Mouse (Mus musculus) MEL (cell line): ENCODE results near the gene Hist1h4n.
"Not testable (repeated sequence)": the region's sequence is repeated elsewhere in the genome, so short reads cannot be mapped to it uniquely, and the experiment has no call there.

Experiments used
- CTCF ChIP-seq, 3 experiments: IDR thresholded peaks in 2 of 3; conservative IDR thresholded peaks in 1 of 3; 2 replicates each; pipeline ENCODE4 v1.5.1; 2011 to 2012; ENCODE audit warnings: low read length in 3 of 3, low read depth in 2 of 3, mild to moderate bottlenecking in 2 of 3, improper control_type of control experiment in 1 of 3, inconsistent platforms in 1 of 3, mixed read lengths in 1 of 3, moderate library complexity in 1 of 3; ENCODE audit not compliant: control insufficient read depth in 1 of 3, insufficient read depth in 1 of 3, poor library complexity in 1 of 3, severe bottlenecking in 1 of 3
- E2F4 ChIP-seq: IDR thresholded peaks from 2 replicates; pipeline ENCODE4 v1.6.1; 2011; ENCODE audit warnings: low read depth, low read length, improper control_type of control experiment, borderline replicate concordance
- ZC3H11A ChIP-seq: IDR thresholded peaks from 2 replicates; pipeline ENCODE4 v1.6.1; 2012; ENCODE audit warnings: low read depth, mild to moderate bottlenecking, inconsistent platforms, low read length, improper control_type of control experiment

GRCm38 (mm10) chr13:21840508-21840907, 8.5 kb upstream of the Hist1h4n start:
- TF ChIP-seq CTCF (IDR thresholded peaks at IDR 0.05 in 2 of 3, conservative IDR thresholded peaks at IDR 0.05 in 1 of 3; ENCODE audit: control insufficient read depth in 1 of 3, insufficient read depth in 1 of 3, low read depth in 2 of 3, low read length in 3 of 3, poor library complexity in 1 of 3, severe bottlenecking in 1 of 3); E2F4; ZC3H11A: not testable (repeated sequence)
